Mouse (Mus musculus): ENCODE data around the gene Akr1cl.
"Not testable (repeated sequence)": the region's sequence is repeated elsewhere in the genome, so short reads cannot be mapped to it uniquely, and the experiment has no call there.

The Akr1cl gene

GRCm38 (mm10) chr1:65032641-65033040 is at the start of gene Akr1cl:
Gene Akr1cl, minus strand, starts transcription at chr1:65032759.
- no peak for DNase-seq (ENCODE audit: extremely low spot score, low read depth, low spot score)

DNA sequence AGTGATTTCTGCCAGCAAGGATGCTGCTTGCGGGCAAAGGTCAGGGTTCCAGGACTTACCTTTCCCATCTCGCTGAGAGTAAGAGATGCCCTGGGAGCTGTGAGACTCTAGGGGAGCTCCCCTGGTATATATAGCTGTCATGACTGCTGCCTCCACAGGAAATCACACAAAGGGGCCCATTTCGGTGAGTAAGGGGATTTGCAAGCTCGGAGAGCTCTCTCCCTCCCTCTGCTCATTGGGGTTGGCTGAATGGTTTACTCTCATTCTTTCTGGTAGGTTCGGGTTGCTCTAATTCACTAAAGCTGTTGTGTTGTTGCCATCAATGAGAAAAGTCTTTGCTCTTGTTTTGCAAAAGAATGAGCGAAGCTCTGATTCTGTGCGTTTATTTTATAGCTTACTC is 49.6 kb upstream of the Akr1cl start, which contains the start of gene Crygb:
Gene Crygb, minus strand, starts transcription at position 101 of the 400 bp plus-strand sequence.
- no peak for DNase-seq (ENCODE audit: extremely low spot score, low read depth, low spot score)

DNA sequence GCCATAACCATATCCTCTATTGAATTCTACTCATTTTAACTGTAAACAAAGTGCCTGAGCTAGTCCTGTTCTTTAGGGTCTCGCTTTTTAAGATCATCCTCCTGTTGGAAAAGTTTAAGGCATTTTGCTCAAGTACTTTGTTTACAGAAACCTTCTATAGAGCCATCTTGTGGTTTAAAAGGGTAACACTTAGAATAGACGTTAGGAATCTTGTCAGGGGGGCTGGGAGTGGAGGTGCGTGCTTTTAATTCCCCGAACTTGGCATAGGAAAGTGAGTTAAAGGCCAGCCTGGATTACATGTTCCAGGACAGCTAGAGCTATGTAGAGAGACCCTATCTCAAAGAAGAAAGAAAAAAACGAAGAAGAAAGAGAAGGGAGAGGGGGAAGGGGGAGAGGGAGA is 43.0 kb upstream of the Akr1cl start:
- no peak for DNase-seq (ENCODE audit: extremely low spot score, low read depth, low spot score)

DNA sequence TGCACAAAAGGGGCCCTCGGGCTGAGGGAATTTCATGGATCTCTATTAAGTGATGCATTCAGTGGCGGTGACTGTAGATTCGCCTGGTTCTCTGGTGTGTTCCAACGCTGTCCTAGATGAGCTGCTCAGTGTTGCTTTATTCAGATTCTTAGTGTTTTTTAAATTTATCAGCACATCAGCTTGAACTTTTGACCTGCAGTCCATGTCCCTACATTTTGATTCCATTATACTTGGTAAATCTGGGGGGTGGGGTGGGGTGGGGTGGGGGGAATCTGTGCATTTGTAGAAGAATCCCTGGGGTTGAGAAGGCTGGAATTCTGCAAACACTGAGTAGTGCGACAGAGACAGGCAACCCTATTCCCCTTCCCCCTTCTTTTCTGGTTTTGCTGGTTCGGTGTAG is 41.0 kb upstream of the Akr1cl start, which contains the start of gene Crygc:
Gene Crygc, minus strand, starts transcription at position 101 of the 400 bp plus-strand sequence.
- no peak for DNase-seq (ENCODE audit: extremely low spot score, low read depth, low spot score)

GRCm38 (mm10) chr1:65067842-65068241 is 35.3 kb upstream of the Akr1cl start:
- DNase-seq (ENCODE audit: extremely low spot score, low read depth, low spot score), result no peak

- DNase-seq (ENCODE audit: extremely low spot score, low read depth, low spot score), result no peak
These were observed 31.6 kb upstream of the Akr1cl start for GRCm38 (mm10) chr1:65064201-65064600.

GRCm38 (mm10) chr1:65063352-65063751 is 30.8 kb upstream of the Akr1cl start, which contains the start of gene Crygd:
Gene Crygd, minus strand, starts transcription at chr1:65063452.
- no peak for DNase-seq (ENCODE audit: extremely low spot score, low read depth, low spot score)

GRCm38 (mm10) chr1:65052140-65052539 is 19.6 kb upstream of the Akr1cl start:
- no peak for DNase-seq (ENCODE audit: extremely low spot score, low read depth, low spot score)

- no peak for DNase-seq (ENCODE audit: extremely low spot score, low read depth, low spot score)
These were observed 19.1 kb upstream of the Akr1cl start for GRCm38 (mm10) chr1:65051696-65052095.

- not testable (repeated sequence) for DNase-seq (ENCODE audit: extremely low spot score, low read depth, low spot score)
These were observed 18.4 kb upstream of the Akr1cl start, which contains the start of gene Cryge for GRCm38 (mm10) chr1:65050952-65051351. Gene Cryge, minus strand, starts transcription at chr1:65051149.

DNA sequence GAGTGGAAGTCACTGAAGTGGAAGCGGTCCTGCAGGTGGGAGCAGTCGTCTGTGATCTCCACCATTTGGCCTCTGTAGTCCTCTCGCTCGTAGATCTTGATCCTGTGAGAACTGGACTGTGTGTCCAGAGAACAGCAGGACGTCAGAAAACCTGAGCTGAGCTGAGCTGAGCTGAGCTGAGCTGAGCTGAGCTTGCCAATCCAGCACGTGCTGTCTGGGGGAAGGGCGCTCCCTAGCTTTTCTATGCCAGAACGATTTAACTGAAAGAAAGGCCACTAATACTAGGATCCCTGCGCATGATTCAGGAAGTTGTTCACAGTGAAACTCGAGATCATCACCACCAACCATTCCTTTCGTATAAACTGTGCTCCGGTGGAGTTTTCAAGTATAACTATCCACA is 16.2 kb upstream of the Akr1cl start:
- DNase-seq (ENCODE audit: extremely low spot score, low read depth, low spot score), result no peak

GRCm38 (mm10) chr1:65046401-65047109 is 14.0 kb upstream of the Akr1cl start:
- no peak for DNase-seq (ENCODE audit: extremely low spot score, low read depth, low spot score)

GRCm38 (mm10) chr1:65043433-65043832 is 10.9 kb upstream of the Akr1cl start:
- no peak for DNase-seq (ENCODE audit: extremely low spot score, low read depth, low spot score)

DNA sequence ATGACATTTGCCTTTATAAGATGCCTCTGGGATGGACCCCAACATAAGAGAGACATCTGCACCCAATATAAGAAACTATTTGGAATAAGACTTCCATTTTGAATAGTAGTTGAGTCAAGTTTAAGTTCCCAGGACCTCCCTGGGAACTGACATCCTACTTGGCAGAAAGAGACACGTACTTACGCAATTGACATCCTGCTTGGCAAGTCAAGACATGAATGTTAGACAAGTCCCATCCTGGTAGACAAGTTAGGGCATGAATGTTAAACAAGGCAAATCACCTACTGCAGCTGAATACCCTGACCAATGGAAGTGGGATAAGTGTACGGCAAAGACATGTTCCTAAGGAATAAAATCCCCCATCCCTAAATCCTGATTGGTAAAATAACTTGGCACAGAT is 9.3 kb upstream of the Akr1cl start:
- DNase-seq (ENCODE audit: extremely low spot score, low read depth, low spot score), result no peak

- DNase-seq (ENCODE audit: extremely low spot score, low read depth, low spot score), result no peak
These were observed 8.2 kb upstream of the Akr1cl start for GRCm38 (mm10) chr1:65040806-65041205.

GRCm38 (mm10) chr1:65039679-65040078 is 7.1 kb upstream of the Akr1cl start:
- no peak for DNase-seq (ENCODE audit: extremely low spot score, low read depth, low spot score)

GRCm38 (mm10) chr1:65037542-65037941 is 5.0 kb upstream of the Akr1cl start:
- no peak for DNase-seq (ENCODE audit: extremely low spot score, low read depth, low spot score)

- no peak for DNase-seq (ENCODE audit: extremely low spot score, low read depth, low spot score)
These were observed 3.0 kb upstream of the Akr1cl start for GRCm38 (mm10) chr1:65035513-65035912.

DNA sequence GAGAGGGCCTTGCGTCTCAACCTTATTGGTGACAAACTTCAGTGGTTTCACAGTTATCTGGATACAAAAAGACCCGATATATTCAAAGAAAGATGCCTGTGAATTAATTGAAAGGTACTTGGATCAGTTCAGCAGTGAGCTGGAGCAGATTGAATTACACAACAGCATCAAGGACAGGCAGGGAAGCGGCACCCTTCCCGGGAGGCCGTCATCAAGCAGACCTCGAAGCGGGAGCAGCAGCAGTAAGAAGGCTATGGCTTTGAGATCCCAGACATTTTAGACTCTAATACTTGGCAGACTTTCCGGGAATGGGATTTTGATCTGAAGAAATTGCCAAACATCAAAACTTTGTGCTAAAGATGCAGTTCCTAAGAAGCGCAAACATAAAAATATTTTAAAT is 4.4 kb downstream of the Akr1cl start:
- no peak for DNase-seq (ENCODE audit: extremely low spot score, low read depth, low spot score)

- DNase-seq (ENCODE audit: extremely low spot score, low read depth, low spot score), result no peak
These were observed 19.8 kb downstream of the Akr1cl start for GRCm38 (mm10) chr1:65012726-65013125.

DNA sequence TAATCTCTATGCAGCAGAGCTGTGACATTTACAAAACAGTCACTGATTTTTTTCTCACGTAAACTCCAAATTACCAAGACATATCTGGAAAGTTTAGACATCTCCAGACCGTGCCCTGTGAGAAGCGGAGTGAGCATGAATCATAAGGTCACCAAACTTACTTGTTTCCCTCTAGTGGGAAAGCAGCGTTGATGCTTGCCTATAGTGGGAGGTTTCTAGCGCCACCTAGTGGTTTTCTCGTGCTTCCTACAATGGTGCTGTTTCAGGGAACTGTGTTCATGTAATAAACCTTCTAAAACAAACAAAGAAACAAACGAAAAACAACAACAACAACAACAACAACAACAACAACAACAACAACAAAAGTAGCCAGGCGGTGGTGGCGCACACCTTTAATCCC is 22.4 kb downstream of the Akr1cl start:
- peak; percentile 77 for DNase-seq (ENCODE audit: extremely low spot score, low read depth, low spot score)

DNA sequence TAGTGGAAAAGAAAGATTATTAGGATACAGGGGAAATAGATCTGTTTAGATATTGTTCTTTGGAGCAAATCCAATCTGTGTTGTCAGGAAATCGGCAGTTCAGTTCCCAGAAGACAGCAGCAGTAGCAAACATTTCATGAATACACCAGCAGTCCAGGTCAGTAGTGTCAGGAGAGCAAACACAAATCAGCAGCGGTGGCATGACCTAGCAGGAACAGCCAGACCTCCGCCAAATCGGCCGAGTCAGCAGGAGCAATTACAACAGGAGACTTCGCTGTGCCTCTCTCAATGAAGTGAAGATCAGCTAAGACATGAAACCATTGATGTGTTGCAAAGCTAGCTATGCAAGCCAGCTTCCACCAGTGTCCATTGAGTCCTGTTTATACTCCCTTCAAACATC is 27.0 kb downstream of the Akr1cl start:
- no peak for DNase-seq (ENCODE audit: extremely low spot score, low read depth, low spot score)

- DNase-seq (ENCODE audit: extremely low spot score, low read depth, low spot score), result no peak
These were observed 28.0 kb downstream of the Akr1cl start for GRCm38 (mm10) chr1:65004526-65004925.
